Mouse (Mus musculus) erythroblast, embryonic 14.5 days (primary cell): ENCODE data around the gene Wdfy2.

Experiments used
- GATA1 ChIP-seq: IDR thresholded peaks from 2 replicates; pipeline ENCODE4 v1.6.1; 2012; ENCODE audit warnings: low read length, inconsistent platforms, mixed read lengths
- TAL1 ChIP-seq: IDR thresholded peaks from 3 replicates; pipeline ENCODE4 v1.6.1; 2012; ENCODE audit warnings: low read length, inconsistent platforms, mixed read lengths

DNA sequence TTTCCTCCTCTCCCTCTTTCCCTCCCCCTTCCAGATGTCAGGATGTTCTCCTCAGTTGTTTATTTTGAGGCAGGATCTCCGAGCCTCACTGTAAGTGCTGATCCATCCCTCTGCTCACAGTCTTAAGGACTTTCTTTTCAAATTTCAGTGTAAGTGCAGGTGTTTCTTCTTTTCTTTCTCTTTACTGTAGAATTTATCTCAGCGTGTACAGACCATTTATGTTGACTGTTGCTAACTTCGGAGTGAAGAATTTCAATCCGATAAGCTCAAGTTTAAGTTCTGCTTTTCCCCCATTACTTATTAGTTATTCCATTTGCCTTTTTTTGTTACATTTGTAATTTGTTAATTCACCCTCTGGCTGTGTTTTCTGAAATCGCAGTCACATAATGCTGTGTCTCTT, 29.6 kb downstream of the Wdfy2 start:
- TF ChIP-seq TAL1 (no peak), GATA1 (no peak)
